Mouse (Mus musculus): ENCODE measurements around the gene Hprt. TPM values are rescaled to one million over a fixed set of nuclear protein-coding genes. Genes with fewer than 3 reads are reported as not detected.

Gene Hprt
- polyA plus RNA-seq, 1 experiment from 2014 or later: 118 TPM

DNA sequence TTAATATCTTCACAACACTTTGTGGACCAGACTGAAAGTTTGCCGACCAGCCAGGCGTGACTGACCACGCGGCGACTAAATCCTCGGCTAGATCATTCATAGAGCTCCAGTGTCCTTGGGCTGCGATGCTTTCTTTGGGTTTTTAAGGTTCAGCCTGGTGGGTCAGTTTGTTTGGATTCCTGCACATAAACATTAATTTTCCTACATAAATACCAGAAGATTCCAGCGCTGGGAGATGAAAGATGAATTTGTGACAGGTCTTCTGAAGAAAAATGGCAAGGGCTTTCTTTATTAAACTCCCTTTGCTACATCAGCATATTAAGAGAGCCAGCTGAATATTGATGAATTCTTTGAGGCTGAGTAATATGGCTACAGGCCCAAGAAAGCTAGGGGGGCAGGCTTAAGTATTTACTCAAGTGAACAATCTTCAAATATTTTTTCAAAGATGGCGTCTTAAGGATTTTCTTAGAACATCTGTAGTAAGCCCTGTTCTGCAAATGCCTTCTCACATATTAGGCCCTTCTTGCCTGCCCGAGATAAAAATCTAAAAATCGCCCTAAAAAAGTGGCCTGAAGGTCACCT is 71.6 kb downstream of the Hprt start:
- no peaks in the 10 kb centered on the region for H3K36me3 ChIP-seq
- no peak for ATAC-seq (ENCODE audit: low FRiP score, low read depth)
- no peak overlapping the region for H3K27ac ChIP-seq (replicated peaks)
- H3K27me3 ChIP-seq: peaks cover 13% of the 10 kb centered on the region; the same call in 1 of the 2 replicates
- H3K4me3 ChIP-seq: no peak overlapping the region
- no peak overlapping the region for H3K9ac ChIP-seq
- no peak overlapping the region; the same call in 1 of the 2 replicates for H3K4me2 ChIP-seq
- no peaks in the 10 kb centered on the region; the same call in 1 of the 2 replicates for H3K4me1 ChIP-seq (replicated peaks)
- no peaks in the 10 kb centered on the region for H3K9me3 ChIP-seq
- WGBS: 37% methylated on average over 11 of the region's 11 CpGs

DNA sequence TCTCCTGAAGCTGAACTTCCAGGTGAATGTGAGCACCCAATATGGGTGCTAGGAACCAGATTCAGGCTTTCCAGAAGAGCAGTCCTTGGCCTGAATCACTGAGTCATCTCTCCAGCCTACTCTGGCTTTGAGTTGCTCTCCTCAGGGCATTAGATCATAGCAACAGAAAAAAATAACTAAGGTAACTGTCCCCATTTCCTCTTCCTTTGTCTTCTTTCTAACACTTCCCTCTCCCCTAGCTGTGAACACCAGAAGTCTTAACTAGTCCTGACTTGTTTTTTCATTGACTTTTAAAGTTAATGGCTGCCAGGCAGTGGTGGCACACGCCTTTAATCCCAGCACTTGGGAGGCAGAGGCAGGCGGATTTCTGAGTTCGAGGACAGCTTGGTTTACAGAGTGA is 76.5 kb downstream of the Hprt start:
- Histone ChIP-seq H3K27ac (replicated peaks) (no peak overlapping the region), H3K9me3 (no peaks in the 10 kb centered on the region), H3K36me3 (no peaks in the 10 kb centered on the region), H3K9ac (no peak overlapping the region), H3K4me2 (no peak overlapping the region), H3K4me1 (replicated peaks) (no peaks in the 10 kb centered on the region), H3K4me3 (no peak overlapping the region), H3K27me3 (peaks cover 3% of the 10 kb centered on the region; the same call in 1 of the 2 replicates)
- no peak for ATAC-seq (ENCODE audit: low FRiP score, low read depth)
- 85% methylated on average over 3 of the region's 3 CpGs for WGBS

MicroRNA genes within 50 kb of the gene (microRNA counts, 519-probe panel; counts per million panel counts)
- microRNA mmu-miR-322 (3,542 counts per million, percentile 73 among the panel's probes with 10 or more counts), microRNA mmu-miR-351 (not detected), microRNA mmu-miR-450a-3p (not detected), microRNA mmu-miR-450a-5p (2,783 counts per million, percentile 53 among the panel's probes with 10 or more counts), microRNA mmu-miR-450b-3p (not detected), microRNA mmu-miR-450b-5p (not detected), microRNA mmu-miR-503 (not detected), microRNA mmu-miR-542-3p (2,154 counts per million, percentile 23 among the panel's probes with 10 or more counts), microRNA mmu-miR-542-5p (2,840 counts per million, percentile 55 among the panel's probes with 10 or more counts)

Small RNAs within 50 kb of the gene (microRNA-seq; reads per million reads assigned to microRNA genes)
- gene Mir322 (6,967 reads per million, percentile 93 among the genes with 10 or more reads in this experiment), gene Mir351 (967 reads per million, percentile 77 among the genes with 10 or more reads in this experiment), gene Mir450-1 (4.4 reads per million, percentile 18 among the genes with 10 or more reads in this experiment), gene Mir450-2 (1.3 reads per million), gene Mir450b (27.2 reads per million, percentile 37 among the genes with 10 or more reads in this experiment), gene Mir503 (70.0 reads per million, percentile 46 among the genes with 10 or more reads in this experiment), gene Mir542 (161 reads per million, percentile 58 among the genes with 10 or more reads in this experiment)

Other genes with a start within 250 kb of the Hprt start
- 6.9 and 7.5 TPM in 2 replicates for gene Ccdc160, start 196.9 kb upstream of the Hprt start, polyA plus RNA-seq (2015; fragmentation: Nextera tagmentation; extraction: Ambion mirVana)
- 54.4 and 56.3 TPM in 2 replicates for gene Phf6, start 75.9 kb upstream of the Hprt start, polyA plus RNA-seq (2015; fragmentation: Nextera tagmentation; extraction: Ambion mirVana)

Data from hindbrain, embryonic 15.5 days (tissue).